Mouse (Mus musculus): ENCODE results near the gene Diras2.

Diras2 gene

DNA sequence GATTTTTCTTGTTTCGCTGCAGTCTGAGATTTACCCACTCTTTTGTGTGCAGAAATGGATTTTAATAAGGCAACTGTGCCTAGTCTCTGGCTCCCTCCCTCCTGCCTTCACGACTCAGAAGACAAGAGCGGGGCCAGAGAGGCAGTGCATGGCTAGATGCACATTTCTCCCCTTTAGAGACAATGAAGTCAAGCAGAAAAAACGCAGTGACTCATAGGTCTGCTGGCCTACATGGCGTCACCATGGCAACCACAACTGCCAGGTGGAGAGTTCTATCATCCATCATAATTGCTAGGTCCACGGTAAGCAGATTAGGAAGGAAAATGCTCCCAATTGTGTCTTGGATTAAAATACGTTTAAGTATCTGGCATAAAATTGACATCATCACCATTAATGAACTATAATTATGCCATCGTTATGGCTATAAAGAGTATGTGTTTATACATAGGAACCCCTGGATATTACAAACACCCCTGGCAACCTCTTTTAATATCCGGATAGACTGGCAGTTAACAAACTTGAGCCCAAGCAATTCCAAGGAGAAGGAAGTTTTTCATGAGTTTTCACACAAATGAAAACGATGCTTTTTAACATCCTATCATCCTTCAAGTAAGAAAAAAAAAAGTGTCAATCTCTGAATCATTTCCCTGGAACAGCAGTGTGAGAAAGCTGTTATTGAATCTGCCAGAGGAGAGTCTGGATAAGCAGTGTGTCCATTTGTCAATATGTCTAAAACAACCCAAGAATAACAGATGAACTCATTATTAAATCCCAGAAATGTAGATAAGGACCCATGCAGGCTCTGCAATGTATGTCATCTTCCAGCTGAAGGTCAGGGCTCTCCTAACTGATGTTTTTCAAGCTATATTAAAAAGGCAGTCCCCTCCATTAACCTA is 61.0 kb downstream of the Diras2 start:
- no peak for DNase-seq (ENCODE audit: low read depth in 2 of 2, low spot score in 2 of 2)

DNA sequence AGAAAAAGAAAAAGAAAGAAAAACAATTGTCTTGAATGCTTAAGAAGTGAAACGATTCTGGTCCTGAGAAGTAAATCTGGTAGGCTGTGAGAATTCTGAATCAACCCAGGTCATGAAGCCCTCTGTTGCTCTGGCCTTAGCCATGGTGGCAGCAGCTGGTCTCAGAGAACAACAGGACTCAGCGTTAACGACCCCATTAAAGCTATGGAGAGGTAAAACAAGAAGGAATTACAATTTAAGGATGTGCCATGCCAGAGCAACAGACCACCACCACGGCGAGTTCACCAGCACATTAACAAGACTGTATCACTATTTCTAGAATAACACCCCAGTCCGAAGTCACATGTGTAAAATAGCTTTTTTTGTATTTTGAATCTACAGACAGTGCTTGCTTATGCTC is 65.9 kb downstream of the Diras2 start:
- DNase-seq (ENCODE audit: low read depth in 2 of 2, low spot score in 2 of 2) = no peak

DNA sequence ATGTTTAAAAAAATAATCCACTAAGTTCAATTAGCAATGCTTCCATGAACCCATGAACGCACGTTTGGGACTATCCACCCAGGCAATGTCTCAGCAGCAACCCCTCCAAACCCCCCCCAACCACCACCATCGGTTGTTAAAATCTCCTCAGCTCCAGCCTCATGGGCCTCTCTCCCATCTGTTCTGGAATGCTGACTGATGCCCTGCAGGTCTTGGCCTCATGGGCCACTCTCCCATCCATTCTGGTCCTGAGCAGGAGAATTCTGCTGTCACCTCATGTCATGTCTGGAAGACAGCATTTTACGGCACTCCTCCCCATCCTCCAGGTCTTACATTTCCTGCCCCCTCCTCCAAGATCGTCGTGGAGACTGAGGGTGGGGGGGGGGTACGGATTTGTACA is 71.1 kb downstream of the Diras2 start:
- DNase-seq (ENCODE audit: low read depth in 2 of 2, low spot score in 2 of 2) = no peak

DNA sequence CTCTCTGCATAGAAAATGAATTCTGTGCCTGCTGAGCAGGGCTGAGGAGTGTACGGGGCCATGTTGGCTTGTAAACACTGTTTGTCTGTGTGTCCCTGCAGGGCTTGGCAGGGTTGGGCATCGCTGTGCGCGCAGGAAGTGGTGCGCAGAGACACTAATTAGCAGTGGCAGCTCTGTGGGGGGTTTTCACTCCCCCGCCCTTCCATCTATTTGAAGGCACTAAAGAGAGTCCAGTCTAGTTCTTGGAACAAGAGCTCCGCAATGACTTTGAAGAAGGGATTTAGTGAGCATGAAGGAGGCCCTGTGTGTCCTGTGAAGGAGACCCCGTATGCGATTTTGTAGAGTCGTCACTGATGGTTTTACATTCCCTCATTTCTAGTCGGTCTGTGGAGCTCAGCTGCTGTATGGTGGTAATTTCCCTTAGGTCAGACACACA is 73.2 kb downstream of the Diras2 start:
- DNase-seq (ENCODE audit: low read depth in 2 of 2, low spot score in 2 of 2) = no peak

DNA sequence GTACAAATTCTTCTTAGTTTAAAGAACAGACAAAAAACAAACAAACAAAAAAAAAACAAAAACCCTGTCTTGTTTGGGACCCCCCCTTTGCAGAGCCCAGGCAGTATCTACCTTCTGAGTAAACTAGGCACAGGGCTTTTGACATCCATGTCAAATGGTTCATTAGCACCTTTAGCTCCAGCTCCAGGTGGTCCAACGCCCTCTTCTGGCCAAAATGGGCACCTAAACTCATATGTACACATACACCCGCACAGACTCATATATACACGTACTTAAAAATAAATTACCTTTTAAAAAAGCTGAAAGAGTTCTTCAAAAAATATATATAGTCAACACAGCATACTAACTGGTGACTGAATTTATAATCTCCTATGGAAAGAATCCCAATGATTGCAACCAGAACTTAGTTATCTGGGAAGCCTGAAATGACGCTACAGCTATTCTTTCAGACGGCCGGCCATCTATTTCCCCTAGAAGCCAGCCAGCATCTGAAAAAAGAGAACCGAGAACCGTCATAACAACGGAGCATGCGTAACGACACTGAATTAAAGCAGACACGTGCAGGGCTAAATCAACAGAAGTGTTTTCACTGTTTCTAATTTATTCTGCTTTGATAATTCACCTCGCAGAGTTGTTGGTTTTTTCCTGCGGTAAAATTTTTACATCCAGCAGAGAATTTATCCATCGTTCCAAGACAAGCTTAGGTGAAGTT is 73.7 kb downstream of the Diras2 start:
- no peak for DNase-seq (ENCODE audit: low read depth in 2 of 2, low spot score in 2 of 2)

DNA sequence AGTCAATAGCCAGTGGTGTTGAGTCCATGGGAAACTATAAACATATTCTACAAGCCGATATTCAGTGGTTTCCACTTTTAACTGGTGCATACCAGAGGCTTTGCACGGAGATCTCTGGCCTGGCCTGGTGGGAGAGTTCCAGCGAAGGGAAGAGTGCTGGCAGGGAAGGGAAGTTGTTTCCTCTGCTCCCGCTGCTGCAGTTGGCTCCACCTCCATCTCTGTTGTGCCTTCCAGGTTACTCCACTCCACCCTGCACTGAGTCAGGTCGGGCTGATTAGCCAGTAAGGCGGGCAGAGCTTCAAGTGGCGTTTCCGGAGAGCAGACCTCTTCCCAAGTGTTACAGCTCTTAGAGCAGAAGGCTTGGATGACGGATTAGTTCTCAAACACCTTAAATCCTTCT is 75.8 kb downstream of the Diras2 start:
- DNase-seq (ENCODE audit: low read depth in 2 of 2, low spot score in 2 of 2) = no peak

DNA sequence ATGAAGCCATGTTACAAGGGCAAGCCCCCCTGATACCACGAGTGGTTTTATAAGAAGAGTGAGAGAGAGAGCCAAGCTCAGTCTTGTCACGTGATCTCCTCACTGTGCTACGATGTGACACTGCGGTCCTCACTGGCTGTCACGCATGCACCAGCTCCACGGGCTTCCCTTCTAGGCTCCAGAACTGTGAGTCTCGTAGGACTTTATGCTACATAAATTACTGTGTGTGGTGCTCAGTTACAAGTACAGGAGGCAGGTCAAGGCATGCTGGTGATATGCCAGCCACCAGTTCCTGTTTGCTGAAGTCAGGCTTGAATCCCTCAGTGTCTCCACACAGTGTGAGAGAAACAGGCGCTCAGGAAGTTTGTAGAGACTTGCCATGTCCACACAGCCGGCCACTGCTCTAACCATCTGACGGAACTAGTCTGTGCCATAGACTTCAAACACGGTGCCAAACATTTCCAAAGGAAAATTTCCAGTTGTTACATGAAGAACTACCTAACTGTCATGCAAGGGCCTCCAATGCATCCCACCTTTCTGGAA is 76.3 kb downstream of the Diras2 start:
- no peak for DNase-seq (ENCODE audit: low read depth in 2 of 2, low spot score in 2 of 2)

Data from CD8-positive naive resting alpha-beta T cell, adult 2 months (primary cell).